Mouse (Mus musculus): Measurements from ENCODE around the gene Rcor3.

The Rcor3 gene

GRCm38 (mm10) chr1:192137926-192138910 lies at the start of gene Rcor3:
Rcor3 (minus strand) TSS chr1:192138062.
- DNase-seq (ENCODE audit: low read depth, low spot score), result peak; percentile 75

DNA sequence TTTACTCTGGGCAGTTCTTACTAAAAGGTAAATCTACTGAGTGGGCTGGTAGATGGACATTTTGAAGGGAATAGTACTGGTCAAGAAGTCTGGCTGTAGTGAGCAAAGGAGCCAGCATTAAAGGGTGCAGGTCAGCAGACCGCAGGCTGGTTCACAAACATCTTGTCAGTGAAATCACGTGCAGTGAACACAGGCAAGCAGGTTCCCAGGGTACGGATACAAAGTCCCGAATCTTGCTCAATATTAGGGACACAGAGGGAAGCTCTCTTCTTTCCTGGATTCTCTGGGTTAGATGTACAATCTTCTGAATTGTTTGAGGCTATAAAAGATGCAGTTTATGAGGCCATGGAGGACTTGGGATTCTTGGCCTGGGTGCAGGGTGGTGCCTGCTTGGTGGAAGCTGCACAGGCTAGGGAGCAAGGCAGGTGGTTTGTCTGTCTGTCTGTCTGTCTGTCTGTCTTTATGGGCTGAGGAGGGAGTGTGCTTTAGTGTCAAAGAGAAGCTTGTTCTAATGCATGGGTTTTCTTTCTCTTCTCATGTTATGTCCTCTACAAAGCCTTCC lies 43.9 kb upstream of the Rcor3 start:
- no peak for DNase-seq (ENCODE audit: low read depth, low spot score)

- DNase-seq (ENCODE audit: low read depth, low spot score), result no peak
Measured at GRCm38 (mm10) chr1:192179877-192180276, 42.0 kb upstream of the Rcor3 start.

GRCm38 (mm10) chr1:192171477-192171876 lies 33.6 kb upstream of the Rcor3 start:
- DNase-seq (ENCODE audit: low read depth, low spot score), result no peak

GRCm38 (mm10) chr1:192151179-192151578 lies 13.3 kb upstream of the Rcor3 start:
- DNase-seq (ENCODE audit: low read depth, low spot score), result no peak

DNA sequence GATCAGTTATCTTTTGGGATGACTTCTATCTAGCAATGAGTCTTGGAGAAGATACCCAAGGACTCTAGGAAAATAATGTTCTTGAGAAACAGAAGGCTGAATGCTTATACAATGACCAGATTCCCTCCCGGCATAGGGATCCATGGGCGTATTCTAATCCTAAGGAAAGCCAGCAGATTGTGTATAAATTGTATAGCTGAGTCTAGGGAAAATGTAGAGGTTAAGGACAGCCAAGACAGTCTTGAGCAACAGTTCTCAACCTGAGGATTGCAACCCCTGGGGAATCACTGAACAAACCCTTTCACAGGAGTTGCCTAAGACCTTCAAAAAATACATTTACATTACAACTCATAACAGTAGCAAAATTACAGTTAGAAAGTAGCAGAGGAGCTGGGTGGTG lies 2.5 kb upstream of the Rcor3 start:
- no peak for DNase-seq (ENCODE audit: low read depth, low spot score)

DNA sequence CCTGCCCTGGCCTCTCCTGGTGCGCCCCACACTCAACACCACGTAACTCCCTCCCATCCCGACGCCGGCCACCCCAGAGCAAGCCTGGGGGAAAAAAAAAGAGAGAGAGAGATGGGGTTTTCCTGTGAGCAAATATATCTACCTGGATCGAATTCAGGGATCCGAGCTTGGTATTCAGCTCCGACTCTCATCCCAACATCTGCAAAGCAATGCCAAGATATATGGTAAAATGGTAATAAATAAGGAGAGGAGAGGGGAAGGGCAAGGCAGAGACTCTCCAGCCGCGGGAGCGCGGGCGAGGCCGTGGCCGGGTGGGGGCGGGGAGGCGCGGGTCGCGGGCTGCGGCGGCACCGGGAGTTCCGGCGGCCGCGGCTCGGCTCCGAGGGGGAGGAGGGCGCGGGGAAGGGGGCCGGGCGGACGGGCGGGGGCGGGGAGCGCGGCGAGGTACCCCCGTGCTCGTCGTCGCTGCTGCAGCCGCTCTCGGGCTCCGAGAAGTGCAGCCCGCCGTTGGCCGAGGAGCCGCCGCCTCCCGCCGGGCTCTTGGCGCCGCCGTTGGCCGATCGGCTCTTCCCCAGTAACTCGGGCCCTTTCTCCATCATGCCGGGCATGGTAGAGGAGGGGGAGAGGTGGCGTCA lies 454 bp downstream of the Rcor3 start:
- no peak for DNase-seq (ENCODE audit: low read depth, low spot score)

DNA sequence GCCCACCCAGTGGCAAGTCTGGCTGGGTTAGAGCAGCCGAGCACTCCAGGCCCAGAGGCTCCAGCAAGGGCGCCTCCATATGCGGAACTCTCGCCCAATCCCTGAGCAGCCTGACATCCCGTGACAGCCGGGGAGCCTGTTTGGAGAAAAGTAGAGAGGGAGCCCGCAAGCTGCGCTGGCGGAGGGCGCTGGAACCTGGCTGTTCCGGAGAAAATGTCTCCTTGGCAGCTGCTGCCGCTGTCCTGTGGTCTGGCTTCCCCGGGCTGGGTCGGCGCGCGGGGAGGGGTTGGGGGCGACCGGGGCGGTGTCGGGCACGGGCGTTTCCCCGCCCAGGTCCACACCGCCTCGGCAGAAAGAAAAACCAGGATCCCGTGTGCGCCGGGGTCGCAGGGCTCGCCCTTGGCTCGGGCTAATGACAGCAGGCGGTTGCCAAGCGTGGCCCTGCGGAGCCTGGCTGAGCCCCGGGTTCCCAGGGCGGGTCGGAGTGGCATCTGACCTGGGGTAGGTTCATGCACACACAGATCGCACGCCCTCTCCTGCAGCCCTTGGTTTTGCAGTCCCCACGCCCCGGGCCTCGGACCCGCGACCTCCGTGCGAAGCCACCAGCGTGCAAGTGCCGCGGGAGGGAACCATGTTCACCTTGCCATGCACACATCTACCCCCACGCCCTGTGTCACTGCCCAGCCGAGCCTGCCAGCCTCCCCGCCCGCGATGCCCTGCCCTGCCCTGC lies 1.1 kb downstream of the Rcor3 start:
- peak; percentile 73 for DNase-seq (ENCODE audit: low read depth, low spot score)

DNA sequence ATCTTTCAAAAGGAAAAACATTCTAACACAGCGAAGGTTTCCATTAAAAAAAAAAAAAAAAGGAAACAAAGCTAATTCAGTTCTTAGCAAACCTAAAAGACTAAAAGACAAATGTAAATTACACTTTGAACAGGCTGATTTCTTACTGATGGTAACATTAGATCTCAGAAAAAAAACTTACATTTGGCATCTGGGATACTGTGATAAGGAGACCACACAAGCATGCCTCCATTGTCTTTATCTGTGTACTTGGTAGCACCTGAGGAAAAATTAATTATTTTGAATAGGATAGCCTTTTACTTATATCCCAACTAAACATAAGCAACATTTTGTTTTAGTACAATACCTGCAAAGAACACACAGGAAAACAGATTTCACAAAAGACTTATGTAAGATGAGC lies 7.7 kb downstream of the Rcor3 start:
- no peak for DNase-seq (ENCODE audit: low read depth, low spot score)

DNA sequence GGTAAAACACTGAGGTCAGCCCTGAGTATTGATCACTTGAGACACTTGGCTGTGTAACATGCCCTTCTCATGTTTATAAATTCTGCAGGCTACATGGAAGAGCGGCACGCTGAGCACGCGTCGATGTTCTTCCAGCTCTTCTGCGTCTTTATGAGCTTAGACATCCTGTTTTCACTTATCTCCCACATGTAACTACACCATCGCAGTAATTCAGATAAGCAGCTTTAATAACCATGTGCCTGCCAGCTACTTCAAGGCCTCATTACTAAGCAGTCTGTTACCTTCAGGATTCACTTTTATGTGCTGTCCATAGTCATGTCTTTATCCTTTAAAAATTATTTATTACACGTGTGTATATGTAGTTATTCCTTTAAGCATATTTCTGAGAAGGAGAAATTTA lies 9.5 kb downstream of the Rcor3 start:
- DNase-seq (ENCODE audit: low read depth, low spot score), result no peak

DNA sequence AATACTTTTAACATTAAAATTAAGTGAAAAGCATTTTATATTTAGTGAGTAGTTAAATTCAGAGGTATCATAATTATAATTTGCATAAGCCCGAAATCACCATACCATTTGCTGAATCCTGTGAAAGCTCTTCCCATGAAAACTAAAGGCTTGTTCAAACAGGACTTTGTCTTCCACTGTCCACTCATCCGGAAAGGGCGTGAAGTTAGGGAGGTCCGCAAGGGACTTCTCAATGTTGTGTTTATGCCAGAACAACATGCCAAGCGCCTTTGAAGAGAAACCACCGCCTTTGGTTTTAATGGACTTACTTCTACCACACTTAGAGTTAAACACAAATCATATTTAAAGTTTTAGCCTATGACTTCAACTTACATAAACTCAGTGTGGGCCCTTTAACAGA lies 12.1 kb downstream of the Rcor3 start:
- DNase-seq (ENCODE audit: low read depth, low spot score), result no peak

DNA sequence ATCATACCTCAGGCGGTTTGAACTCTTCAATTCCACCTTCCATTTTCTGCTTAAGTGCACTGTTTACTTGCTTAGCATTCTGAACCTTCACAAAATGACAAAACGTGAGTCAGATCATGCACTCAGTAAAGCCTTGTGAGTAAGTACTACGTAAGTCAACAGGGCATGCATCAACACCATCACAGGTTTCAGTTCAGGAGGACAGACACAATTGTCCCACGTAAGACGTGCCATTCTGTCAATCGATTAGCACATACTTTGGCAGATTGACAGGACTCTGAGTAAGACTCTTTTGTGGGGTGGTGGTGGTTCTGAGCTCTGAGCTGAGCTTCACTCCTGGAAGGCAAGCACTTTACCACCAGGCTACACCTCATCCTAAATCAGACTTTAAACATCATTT lies 21.6 kb downstream of the Rcor3 start:
- no peak for DNase-seq (ENCODE audit: low read depth, low spot score)

DNA sequence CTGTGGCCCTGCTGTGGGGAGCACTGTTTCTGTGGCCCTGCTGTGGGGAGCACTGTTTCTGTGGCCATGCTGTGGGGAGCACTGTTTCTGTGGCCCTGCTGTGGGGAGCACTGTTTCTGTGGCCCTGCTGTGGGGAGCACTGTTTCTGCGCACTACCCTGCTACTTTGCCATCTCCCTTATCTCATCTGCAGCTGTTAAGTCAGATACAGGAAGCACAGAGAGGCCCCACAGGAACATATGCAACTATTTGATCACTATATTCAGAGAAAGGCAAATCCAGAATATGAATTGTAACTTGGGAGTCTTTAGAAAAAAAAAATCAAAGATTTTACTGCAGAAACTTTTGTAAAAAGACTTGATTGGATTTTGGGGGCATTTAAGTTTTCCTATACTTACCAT lies 22.5 kb downstream of the Rcor3 start:
- DNase-seq (ENCODE audit: low read depth, low spot score), result no peak

DNA sequence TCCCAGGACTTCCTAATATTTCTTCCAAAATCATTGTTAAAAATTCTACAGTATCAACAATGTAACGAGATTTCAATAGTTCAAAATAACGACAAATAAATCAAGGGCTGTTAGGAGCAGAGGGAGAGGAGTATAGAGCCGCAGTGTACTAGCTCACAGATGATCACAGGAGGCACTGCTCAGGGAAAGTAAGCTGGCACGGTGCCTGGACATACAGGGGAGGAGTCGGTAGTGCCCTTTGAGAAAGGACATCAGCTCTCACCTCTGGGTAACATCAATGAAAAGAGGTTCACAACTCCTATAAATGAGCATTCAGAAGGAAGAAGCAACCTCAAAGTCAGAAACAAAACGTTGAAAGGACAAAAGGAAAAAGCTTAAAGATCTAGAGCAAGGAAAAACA lies 28.7 kb downstream of the Rcor3 start:
- no peak for DNase-seq (ENCODE audit: low read depth, low spot score)

DNA sequence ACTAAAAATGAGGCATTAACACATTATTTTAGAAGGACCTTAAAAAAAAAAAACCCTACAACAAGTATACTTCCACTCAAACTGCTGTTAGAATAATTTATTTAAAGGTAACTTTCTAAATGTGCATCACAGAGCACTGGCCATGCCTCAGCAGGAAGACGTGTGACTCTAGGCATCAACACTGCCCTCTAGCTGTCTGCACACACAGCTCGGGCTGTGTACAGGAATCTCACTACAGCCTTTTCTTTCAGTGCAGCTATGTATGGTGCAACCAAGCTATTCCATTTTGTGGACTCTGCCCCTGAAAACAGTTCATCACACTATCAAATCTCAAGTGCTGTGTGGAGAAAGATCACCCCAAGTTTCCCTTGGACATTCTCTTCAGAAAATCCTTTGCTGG lies 30.5 kb downstream of the Rcor3 start:
- DNase-seq (ENCODE audit: low read depth, low spot score), result peak; percentile 68

GRCm38 (mm10) chr1:192105902-192106389 lies 31.9 kb downstream of the Rcor3 start:
- peak; percentile 60 for DNase-seq (ENCODE audit: low read depth, low spot score)

DNA sequence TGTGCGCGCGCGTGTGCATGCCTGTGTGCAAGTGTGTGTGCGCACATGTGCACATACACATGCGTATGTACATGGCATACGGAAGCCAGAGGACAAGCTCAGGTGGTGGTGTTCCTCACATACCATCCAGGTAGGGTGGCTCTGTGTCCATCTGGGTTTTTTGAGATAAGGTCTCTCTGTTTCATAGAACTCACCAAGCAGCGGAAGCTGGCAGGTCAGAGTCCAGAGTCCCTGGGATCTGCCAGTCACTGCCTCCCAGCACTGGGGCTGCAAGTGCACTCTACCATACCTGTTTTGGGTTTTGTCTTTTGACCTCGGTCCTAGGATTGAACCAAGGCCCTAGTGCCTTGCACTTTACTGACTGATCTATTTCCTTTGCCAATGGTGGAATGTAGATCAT lies 33.8 kb downstream of the Rcor3 start:
- DNase-seq (ENCODE audit: low read depth, low spot score), result no peak

GRCm38 (mm10) chr1:192103176-192103575 lies 34.7 kb downstream of the Rcor3 start:
- DNase-seq (ENCODE audit: low read depth, low spot score), result no peak

DNA sequence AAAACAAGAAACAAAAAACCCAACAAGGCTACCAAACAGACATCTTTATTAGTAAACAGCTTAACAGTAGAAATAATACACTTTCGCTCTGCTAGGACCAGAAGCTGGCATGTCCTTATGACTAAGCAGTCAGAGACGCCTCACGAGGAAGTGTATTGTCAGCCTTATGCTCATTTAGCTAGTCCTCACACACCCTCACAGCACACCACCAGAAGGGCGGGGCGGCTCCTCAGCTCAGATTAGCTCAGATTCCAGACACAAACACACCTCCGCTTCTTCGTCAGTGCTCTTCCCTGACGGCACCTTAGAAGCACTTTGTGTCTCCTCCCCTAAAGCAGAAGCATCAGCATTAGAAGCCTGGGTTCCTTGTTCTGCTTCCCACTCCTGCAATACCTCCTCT lies 36.5 kb downstream of the Rcor3 start:
- DNase-seq (ENCODE audit: low read depth, low spot score), result no peak

DNA sequence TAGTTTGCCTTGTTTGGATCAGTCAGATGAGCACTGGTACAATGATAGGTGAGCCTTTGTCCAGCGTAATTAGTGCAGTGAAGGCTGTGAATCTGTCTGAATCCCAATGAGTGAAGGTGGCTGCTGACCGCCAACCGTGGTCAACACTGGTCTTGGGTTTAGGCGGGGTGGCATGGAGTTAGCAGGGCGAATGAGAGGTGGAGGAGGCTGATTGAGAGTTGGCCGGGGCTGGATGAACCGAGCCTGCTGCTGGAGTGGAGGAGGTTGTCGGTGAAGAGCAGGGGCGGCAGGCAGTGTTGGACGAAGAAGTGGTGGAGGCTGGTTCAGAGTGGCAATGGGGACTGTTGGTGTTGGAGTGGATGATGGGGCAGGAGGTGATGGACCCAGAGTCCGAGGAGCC lies 37.1 kb downstream of the Rcor3 start:
- DNase-seq (ENCODE audit: low read depth, low spot score), result no peak

GRCm38 (mm10) chr1:192095626-192096025 lies 42.2 kb downstream of the Rcor3 start:
- no peak for DNase-seq (ENCODE audit: low read depth, low spot score)
